Mouse (Mus musculus) WW6 (cell line): ENCODE data around the gene Ly6g6c.

Experiments
- DNase-seq: peaks from one replicate; pipeline ENCODE4 v3.0.0-alpha.2; 2013; ENCODE audit warnings: low read depth, low spot score

Ly6g6c gene

DNA sequence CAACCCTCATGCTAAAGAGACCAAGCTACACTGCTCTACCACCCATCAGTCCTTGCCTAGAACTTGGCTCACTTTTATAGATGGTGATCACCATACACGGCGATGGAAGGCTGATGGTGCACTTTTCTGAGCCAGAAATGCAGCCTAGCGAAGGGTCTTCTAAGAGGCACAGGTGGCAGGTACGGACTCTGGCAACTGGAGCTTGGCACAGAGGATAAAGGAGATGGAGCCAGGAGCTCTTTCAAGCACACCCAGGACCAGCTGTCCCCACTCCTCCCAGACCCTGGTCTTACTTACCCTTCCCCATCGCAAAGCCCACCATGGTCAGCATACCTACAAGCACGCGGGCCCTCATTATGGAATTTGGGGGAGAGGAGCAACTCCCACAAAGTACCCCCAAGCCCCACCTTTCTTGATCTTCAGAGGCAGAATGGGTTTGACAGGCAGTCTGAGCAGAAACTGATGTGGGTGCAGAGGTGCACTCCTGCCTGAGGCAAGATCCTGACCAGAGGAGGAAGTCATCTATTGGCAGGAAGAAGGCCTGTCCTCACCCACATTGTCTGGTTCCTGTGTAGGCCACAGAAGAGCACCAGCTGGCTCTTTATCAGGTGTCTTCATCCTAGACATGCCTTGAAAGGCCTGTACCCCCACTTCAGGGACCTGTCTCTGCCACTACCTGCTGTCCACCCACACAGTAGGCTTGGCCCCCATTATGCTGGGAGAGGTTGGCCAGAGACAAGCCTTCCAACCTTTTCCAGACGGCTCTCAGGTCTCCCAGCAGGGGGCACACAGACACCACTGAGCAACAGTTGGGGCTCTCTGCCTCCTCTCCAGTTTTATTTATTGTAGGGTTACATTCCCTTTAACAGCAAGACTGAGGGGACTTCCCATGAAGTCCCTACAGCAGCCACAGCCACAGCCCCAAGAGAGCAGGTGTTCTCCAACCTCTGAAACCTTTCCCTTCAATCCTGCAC lies 50.1 kb downstream of the Ly6g6c start, which contains the start of gene Ly6g5b:
Gene Ly6g5b (minus strand): TSS at position 383 of the 974 bp plus-strand sequence.
- no peak for DNase-seq
